Mouse (Mus musculus): ENCODE results near the gene Wnt10b.
"Not testable (repeated sequence)": the region's sequence is repeated elsewhere in the genome, so short reads cannot be mapped to it uniquely, and the experiment has no call there.

Wnt10b gene

GRCm38 (mm10) chr15:98776280-98777004, 1.5 kb downstream of the Wnt10b start:
- in situ Hi-C loops (cut with MboI; ENCODE audit: unreplicated experiment in 2 of 2), result no loop called here

- in situ Hi-C loops (cut with MboI; ENCODE audit: unreplicated experiment in 2 of 2), result no loop called here
Observed at GRCm38 (mm10) chr15:98775533-98775932, 2.4 kb downstream of the Wnt10b start.

GRCm38 (mm10) chr15:98774096-98774495, 3.9 kb downstream of the Wnt10b start:
- in situ Hi-C loops (cut with MboI; ENCODE audit: unreplicated experiment in 2 of 2), result no loop called here

DNA sequence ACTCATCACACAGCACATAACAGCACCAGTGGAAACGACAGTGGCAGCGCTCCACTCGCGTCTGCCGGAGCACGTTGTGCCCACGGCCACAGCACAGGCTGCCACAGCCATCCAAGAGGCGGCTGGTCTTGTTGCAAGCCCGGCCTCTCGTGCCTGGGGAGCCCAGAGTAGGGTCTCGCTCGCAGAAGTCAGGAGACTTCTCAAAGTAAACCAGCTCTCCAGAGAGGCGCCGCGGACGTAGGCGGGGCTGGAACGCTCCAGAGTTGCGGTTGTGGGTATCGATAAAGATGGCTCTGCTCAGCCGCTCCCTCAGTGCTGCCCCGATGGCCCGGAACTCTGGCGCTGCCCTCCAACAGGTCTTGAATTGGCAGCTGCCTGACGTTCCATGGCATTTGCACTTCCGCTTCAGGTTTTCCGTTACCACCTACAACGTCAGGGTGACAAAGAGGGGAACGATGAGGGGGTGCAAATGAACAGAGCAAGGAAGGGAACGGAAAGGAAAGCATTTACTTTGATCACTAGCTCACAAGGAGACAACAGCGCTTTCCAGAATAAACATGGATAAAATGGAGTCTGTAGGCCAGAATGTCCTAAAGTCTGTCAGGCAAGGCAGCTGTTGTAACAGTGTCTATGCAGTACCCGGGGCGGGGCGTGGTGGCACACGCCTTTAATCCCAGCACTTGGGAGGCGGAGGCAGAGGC, 5.3 kb downstream of the Wnt10b start:
- in situ Hi-C loops (cut with MboI; ENCODE audit: unreplicated experiment in 2 of 2), result no loop called here

DNA sequence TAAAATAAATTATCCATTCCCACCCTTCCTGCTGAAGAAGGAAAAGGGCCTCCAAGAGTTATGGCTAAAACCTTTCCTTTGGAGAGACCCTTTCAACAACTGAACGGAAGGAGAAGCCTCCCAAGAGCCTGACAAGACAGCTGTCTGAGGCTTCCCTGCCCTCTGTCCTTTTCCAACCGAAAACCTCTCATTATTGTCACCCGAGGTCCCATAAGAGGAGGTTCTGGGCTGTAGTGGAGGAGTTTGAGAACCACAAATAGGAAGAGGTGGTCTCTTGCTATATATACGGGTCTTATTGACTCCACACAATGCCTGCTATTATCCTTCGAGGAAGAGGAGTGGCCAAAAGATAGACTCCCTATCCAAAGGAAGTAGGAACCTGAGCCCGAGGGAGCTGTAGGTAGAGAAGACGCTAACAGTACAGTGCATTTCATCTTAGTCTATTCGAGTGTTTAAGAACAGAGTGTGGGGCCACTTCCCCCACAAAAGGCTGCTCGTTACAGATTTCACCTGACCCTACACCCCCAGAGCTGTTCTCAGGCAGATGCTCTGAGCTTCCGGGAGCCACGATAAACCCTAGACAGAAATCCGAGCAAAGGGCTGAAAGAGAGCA, 6.0 kb downstream of the Wnt10b start:
- in situ Hi-C loops (cut with MboI; ENCODE audit: unreplicated experiment in 2 of 2), result no loop called here

- in situ Hi-C loops (cut with MboI; ENCODE audit: unreplicated experiment in 2 of 2), result no loop called here
Observed at GRCm38 (mm10) chr15:98768259-98768658, 9.7 kb downstream of the Wnt10b start.

DNA sequence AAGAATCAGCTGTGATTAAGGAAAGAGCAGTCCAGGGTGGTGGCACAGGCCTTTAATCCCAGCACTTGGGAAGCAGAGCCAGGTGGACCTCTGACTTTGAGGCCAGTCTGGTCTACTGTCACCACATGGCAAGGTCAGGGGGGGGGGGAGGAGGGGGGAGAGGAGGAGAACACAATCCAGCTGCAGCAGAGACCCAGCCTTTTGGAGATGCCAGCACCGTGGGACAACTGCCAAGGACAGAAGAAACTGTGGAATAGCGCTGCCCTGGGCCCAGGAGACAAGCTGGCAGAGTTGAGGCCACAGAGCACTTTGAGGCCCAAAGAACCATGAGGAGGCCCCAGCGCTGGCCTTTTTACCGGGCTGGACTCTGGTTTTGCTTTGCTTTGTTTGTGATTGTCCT, 12.0 kb downstream of the Wnt10b start:
- in situ Hi-C loops (cut with MboI; ENCODE audit: unreplicated experiment in 2 of 2), result no loop called here

DNA sequence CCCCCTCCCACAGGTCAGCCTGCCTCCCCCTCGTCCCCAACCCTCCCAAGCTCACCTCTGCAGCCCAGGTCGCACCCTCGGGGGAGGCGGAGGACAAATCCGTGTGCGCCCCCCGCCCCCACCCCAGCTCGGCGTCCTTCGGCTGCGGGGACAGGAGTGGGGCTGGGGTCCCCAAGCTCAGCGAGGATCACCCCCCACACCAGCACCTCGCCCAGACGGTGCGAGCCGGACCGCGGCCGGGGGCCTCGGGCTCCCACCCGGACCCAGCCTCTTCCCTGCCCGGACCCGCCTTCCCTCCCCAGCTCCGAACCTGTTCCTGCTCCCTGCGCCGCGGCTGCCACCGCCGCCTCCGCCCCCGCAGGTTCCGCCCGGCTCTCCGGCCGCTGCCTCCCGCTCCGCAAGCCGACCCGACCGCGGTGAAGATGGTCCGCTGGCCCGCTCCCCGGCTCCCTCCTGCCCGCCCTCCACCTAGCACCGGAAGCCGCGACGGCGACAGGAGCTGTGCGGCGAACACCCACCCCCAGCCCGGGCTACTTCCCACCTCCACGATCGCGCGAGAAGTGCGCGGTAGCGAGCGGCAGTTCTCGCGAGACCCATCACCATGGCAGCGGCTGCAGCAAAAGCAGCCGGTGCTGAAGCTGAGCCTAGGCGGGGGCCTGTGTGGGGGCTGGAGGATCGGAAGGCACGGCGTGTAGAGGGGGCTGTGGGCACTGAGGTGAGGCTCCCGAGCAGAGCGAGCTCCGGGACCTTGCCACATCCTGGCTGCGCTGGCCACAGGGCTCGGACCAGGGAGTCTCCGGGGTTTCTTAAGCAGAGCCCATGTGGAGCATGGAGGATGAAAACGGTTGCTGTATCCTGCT, 15.1 kb downstream of the Wnt10b start, which contains the start of gene Arf3:
Arf3 (minus strand) TSS at position 545 of the 860 bp plus-strand sequence.
- in situ Hi-C loops (cut with MboI; ENCODE audit: unreplicated experiment in 2 of 2), result no loop called here

- in situ Hi-C loops (cut with MboI; ENCODE audit: unreplicated experiment in 2 of 2), result no loop called here
Observed at GRCm38 (mm10) chr15:98762201-98762621, 15.7 kb downstream of the Wnt10b start.

DNA sequence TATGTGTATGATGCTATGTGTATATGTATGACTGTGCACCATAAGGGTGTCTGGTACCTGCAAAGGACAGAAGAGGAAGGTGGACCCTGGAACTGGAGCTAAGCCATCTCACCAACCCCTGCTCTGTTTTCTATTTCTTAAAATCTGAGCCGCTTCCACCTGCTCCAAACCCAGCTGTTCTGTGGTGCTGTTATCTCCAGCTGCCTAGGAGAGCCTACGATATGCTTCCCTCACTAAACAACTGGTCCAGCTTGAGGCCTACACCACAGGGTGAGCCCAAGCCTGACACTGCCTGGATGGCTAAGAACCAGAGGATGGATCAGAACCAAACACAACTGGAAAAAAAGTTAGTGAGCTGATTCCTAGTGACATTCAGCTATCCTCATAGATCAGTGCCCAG, 23.8 kb downstream of the Wnt10b start:
- in situ Hi-C loops (cut with MboI; ENCODE audit: unreplicated experiment in 2 of 2), result no loop called here

DNA sequence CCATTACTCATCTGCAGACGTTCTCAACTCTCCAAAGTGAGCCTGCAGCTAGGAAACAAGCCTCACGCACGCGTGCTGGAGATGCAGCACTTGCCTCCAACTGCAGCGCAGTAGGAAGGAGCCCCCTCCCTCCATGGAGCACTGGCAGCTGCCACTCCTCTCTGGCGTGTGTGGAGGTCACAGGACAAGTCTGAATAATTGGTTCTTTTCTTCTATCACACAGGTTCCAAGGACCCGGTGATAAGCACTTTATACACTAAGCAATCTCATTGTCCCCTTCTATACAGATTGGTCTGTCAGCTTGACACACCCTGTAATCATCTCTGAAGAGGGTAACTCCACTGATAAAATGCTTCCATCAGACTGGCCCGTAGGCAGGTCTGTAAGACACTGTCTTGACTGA, 24.9 kb downstream of the Wnt10b start:
- in situ Hi-C loops (cut with MboI; ENCODE audit: unreplicated experiment in 2 of 2), result no loop called here

DNA sequence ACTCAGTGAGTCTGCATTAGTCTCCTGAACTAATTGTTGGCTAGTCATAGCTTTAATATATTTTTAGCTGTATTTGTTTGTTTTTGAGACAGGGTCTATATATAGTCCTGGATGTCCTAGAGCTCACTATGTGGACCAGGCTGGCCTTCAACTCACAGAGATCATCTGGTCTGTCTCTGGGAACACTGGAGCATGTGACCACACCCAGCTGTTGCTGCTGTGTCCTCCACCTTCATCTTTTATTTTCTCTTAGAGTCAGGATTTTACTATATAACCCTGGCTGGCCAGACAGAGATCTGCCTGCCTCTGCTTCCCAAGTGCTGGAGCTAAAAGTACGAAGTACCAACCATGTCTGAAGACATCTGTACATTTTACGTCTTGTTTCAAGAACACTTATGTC, 28.9 kb downstream of the Wnt10b start:
- in situ Hi-C loops (cut with MboI; ENCODE audit: unreplicated experiment in 2 of 2), result no loop called here

- in situ Hi-C loops (cut with MboI; ENCODE audit: unreplicated experiment in 2 of 2), result no loop called here
Observed at GRCm38 (mm10) chr15:98747296-98747695, 30.7 kb downstream of the Wnt10b start.

GRCm38 (mm10) chr15:98746344-98746965, 31.5 kb downstream of the Wnt10b start:
- in situ Hi-C loops (cut with MboI; ENCODE audit: unreplicated experiment in 2 of 2), result no loop called here

GRCm38 (mm10) chr15:98743863-98744262, 34.1 kb downstream of the Wnt10b start:
- in situ Hi-C loops (cut with MboI; ENCODE audit: unreplicated experiment in 2 of 2), result not testable (repeated sequence)

- in situ Hi-C loops (cut with MboI; ENCODE audit: unreplicated experiment in 2 of 2), result no loop called here
Observed at GRCm38 (mm10) chr15:98742766-98743428, 35.1 kb downstream of the Wnt10b start.

GRCm38 (mm10) chr15:98740219-98740618, 37.7 kb downstream of the Wnt10b start:
- in situ Hi-C loops (cut with MboI; ENCODE audit: unreplicated experiment in 2 of 2), result no loop called here

GRCm38 (mm10) chr15:98738796-98739195, 39.2 kb downstream of the Wnt10b start:
- in situ Hi-C loops (cut with MboI; ENCODE audit: unreplicated experiment in 2 of 2), result no loop called here

DNA sequence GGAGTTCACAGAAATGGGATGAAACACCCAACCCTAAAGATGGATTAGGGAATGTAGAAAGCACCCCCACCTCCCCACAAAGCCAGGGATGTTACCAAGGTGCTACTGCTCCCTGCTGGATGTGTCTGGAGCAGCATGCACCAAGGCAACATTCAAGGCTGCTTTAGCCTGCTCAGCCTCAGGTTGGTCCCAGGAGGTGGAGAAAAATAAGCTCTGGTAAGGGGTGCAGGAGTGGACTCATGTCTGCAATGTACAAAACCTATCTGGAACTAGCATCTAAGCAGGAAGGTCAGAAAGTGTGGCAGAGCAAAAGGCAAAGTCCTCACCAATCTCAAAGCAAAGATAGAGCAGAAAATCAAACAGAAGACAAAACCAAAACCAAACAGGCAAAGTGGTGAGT, 40.1 kb downstream of the Wnt10b start:
- in situ Hi-C loops (cut with MboI; ENCODE audit: unreplicated experiment in 2 of 2), result no loop called here

DNA sequence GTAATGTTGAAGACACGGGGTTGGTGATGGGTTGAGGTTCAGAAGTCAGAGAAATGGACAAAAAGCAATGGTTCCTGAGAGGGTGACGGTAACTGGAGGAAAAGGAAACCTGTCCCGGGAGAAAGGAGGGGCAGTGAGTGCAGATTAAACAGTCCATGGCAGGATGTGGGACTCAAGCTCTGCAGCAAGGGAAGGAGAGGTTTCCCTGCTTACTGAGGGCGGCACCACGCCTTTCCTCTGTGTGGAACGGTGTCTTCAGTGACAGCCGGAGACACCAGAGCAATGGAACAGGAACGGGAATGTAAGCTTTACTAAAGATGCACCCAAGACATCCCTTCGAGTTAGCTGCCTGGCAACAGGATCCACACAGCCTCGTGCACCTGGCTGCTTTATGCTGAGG, 41.4 kb downstream of the Wnt10b start:
- in situ Hi-C loops (cut with MboI; ENCODE audit: unreplicated experiment in 2 of 2), result no loop called here

Data from v-Abl transformed pro-B cells (cell line).